Mouse (Mus musculus) brain, adult 10 weeks (tissue): ENCODE measurements around the gene Gpam. TPM values are rescaled to one million over a fixed set of nuclear protein-coding genes. Genes with fewer than 3 reads are reported as not detected.

Source experiments
- polyA plus RNA-seq: library from polyadenylated mRNA; stranded (reverse); fragments of 350-450 nt; fragmentation: Illumina TruSeq; extraction: RNeasy Lipid Tissue Mini Kit (QIAGEN cat#74804); gene quantifications from one replicate; pipeline ENCODE4 v1.2.3, GENCODE M21; 2015; ENCODE audit warnings: low read depth, low replicate concordance

Gpam gene
- 34.4 TPM for polyA plus RNA-seq

DNA sequence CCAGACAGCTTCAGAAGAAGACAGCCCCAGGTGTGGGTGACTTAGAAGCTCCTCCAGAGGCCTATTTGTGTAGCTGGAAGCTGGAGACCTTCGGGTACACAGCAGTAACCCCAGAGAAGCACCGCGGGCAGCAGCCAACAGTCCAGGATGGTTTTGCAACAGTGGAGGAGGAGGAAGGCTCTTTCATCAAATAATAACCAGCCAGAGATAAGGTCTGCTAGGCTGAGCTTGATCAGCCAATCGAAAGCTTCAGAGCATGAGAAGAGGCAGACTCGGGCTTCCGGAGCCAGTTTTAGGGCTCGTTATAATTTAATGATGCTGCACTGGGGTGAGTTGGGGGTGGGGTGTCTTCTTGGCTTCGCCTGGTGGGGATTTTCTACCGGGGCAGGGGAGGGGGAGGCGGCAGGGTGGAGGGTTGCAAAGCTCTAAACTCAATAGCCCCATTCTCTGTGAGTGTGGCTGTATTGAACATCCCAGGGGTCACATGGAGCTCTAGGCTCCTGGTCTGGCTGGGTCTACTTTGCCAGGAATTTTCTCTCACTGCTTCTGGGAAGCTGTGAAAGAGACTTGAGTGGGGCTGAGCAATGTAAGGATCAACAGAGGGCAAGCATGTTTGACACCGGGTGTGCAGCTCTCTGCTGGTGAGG lies at the start of gene Gpam:
Gene Gpam (minus strand): TSS at position 167 of the 647 bp plus-strand sequence.

Other genes starting within 250 kb of the Gpam start
- gene Tectb, start 53.5 kb upstream of the Gpam start, polyA plus RNA-seq, result not detected
- gene Gucy2g, start 114.0 kb upstream of the Gpam start, polyA plus RNA-seq, result 3.9 TPM
- 41.8 TPM for gene Acsl5, start 124.7 kb upstream of the Gpam start, polyA plus RNA-seq
- gene Zdhhc6, start 188.8 kb upstream of the Gpam start, polyA plus RNA-seq, result 28.4 TPM
- 43.1 TPM for gene Vti1a, start 189.1 kb upstream of the Gpam start, polyA plus RNA-seq